Mouse (Mus musculus) gastrocnemius, postnatal 10 days (tissue): ENCODE measurements around the gene Gpd1l. TPM values are rescaled to one million over a fixed set of nuclear protein-coding genes. Genes with fewer than 3 reads are reported as not detected.
"Not testable (repeated sequence)": the region's sequence is repeated elsewhere in the genome, so short reads cannot be mapped to it uniquely, and the experiment has no call there.

ENCODE experiments used
- DNase-seq: peaks from one replicate; pipeline ENCODE4 v3.0.0; 2021; ENCODE audit warnings: mixed read lengths
- long read RNA-seq, 2 experiments: library from polyadenylated mRNA; stranded (forward); transcript quantifications; one replicate each; pipeline ENCODE4 v2.0.0; 2021
- total RNA-seq, 2 experiments: library from RNA; stranded (reverse); gene quantifications; 2 replicates each; pipeline ENCODE4 v1.2.3; 2021

Gene Gpd1l
- total RNA-seq: 10 to 100 TPM; 21.9 to 22.2 TPM
- long read RNA-seq, experiment 1, full-length matches to known transcripts: 18 of 45 reads
- long read RNA-seq, experiment 1, partial matches to known transcripts: 4 of 45 reads
- long read RNA-seq, experiment 1, other reads (novel, unspliced or antisense): 23 of 45 reads
- long read RNA-seq, experiment 2, full-length matches to known transcripts: 14 of 36 reads
- long read RNA-seq, experiment 2, partial matches to known transcripts: 4 of 36 reads
- long read RNA-seq, experiment 2, other reads (novel, unspliced or antisense): 18 of 36 reads

- DNase-seq: peak; percentile 95
These were observed at the start of gene Gpd1l for GRCm38 (mm10) chr9:114933723-114934171. Gene Gpd1l (minus strand): TSS chr9:114933987.

- DNase-seq: no peak
These were observed 49.0 kb upstream of the Gpd1l start, which contains the start of gene Rps27rt for GRCm38 (mm10) chr9:114982689-114983360. Gene Rps27rt (minus strand): TSS chr9:114982739.

DNA sequence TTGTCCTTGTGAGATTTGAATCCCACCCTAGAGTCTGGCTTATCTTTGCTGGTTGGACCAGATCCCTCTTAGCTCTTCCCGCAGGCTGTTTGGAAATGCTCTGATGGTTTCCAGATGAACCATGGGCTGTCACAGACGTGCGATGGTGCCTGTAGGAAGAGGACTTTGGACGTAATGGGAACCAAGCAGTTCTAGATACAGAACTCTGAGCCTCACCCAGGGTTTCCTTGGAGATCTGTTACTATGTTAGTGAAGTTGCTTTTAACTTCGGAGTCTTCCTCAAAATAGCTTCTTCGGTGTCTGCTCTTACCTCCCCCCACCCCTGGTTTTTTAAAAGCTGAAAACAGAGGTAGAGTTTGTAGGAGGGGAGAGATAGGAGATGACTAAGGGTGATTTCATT is 46.2 kb upstream of the Gpd1l start:
- no peak for DNase-seq

DNA sequence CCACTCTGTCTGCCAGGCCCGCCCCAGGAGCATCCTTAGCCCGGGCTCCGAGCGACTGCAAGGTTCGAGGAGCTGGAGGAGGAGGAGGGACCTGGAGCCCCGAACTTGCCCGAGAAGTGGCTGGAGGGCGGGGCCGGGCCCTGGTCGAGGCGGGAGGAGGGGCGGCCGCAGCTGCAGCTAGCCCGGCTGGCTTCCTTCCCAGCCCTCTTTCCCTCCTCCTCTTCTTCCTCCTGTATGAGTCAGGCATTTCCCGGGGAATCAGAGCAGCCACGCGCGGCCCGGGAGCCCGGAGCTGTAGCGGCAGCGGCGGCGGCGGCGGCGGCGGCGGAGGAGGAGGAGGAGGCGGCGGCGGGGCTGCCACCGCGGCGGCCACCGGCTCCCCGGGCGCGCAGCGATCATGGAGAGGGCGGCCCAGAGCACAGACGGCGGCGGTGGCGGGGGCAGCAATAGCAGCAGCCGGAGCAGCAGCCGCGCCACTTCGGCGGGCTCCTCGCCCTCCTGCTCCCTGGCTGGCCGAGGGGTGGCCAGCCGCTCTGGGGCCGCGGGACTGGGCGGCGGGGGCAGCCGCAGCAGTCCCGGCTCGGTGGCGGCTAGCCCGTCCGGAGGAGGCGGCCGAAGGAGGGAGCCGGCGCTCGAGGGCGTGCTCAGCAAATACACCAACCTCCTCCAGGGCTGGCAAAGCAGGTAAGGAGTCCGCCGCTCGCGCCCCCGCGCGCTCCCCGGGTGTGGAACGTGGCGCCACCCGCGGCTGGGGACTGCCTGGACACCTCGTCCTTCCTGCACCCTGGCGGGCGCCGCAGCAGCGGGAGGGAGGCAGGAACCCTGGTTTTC is 44.7 kb upstream of the Gpd1l start, which contains the start of gene Osbpl10:
Gene Osbpl10, plus strand, starts transcription at position 289 of the 831 bp plus-strand sequence.
- DNase-seq: peak; percentile 86

DNA sequence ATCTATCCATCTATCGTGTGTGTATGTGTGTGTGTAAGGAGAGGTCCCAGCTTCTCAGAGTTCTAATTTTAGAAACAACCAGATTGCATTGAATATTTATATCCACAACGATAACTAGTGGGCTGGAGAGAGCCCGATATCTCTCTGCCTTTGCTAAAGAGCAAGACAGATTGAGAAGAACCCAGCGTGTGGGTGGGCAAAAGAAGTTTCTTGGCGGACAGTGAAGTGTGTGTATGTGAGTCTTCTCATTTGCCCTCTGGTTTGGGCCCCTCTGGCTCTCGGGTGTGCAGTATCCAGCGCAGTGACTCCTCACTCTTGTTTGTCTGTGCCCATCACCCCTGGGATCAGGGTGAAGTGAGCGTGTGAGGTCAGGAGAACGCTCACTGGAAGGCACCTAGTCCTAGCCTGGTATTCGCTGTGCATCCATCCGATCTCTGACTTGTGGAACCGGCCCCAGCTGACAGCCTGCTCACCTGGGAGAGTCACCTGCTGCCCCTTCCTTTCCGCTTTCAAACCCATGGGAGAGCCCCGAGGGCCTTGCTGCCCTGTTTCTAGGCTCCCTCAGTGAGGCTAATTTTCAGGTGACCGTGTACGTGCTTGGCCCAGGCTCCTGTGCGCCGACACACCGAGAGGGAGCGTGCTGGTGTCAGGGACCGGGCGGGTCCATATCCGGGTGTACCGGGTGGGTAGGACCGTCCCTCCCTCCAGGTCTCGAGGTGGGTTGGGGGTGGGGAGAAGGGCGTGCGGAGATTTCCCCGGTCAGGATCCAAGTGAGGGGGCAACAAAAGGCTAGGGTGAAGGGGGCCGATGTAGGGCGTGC is 43.9 kb upstream of the Gpd1l start:
- no peak for DNase-seq

- not testable (repeated sequence) for DNase-seq
These were observed 32.5 kb upstream of the Gpd1l start for GRCm38 (mm10) chr9:114966286-114966685.

DNA sequence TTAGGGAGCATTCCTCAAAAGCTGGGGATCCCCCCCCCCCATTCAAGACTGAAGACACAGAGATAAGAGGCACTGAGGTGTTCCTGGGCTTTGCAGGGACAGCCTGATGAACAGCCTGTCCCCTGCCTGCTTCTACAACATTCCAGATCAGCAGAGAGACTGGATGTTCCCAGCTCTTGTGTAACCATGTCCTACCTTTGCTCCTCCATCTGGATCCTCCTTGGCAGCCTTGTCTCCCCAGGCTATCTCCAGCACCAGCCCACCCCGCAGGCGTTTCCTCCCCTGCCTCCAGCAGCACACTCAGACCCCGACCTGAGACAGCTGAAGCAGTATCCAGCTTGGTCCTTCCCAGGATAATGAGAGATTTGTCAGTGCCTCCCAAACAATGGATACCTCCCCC is 30.3 kb upstream of the Gpd1l start:
- DNase-seq: no peak

DNA sequence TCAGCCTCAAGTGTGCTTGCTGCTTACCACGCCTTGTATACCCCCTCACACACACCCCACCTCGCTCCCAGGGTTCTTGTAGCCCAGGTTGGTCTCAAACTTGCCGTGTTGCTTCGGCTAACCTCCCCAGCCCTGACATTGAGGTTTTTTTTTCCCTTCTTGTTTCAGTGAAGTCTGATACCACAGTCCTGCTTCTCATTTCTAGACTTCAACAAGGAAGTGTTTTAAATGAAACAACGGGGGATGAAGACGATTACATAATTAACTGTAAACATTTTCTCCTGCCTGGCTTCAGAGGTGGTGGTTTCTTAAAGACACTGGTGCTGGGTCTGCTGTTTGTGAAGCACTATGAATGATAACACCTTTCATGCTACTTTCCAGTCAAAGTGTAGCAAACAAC is 27.1 kb upstream of the Gpd1l start:
- no peak for DNase-seq

DNA sequence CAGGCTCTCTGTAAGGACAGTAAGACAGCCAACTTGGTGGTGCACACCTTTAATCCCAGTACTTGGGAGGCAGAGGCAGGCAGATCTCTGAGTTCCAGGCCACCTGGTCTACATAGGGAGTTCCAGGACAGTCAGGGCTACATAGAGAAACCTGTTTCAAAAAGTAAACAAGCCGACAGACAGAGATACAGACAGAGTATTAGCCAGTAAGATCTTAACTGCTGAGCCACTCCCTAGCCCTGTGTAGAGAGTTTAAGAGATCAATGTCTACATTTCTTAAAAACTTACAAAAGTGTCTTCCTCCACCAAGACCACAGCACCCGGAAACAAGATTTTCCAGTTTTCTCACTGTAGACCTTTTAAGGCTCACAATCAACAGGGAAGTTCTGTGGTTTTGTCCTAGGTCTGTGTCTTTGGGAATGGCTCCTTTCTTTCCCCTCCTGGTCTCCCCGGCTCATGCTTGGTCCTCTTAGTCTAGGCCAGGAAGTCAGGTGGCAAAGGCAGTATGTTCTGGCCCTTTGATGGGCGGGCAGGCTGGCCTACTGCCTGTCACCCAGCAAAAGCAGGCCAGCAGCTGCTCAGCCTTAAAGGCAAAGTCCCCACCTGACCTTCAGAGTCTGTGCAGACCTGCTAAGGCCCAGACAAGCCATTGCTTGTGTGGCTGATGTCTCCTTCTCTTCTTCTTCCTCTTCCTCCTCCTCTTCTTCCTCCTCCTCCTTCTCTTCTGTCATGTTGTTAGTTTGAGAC is 26.4 kb upstream of the Gpd1l start:
- peak; percentile 20 for DNase-seq

DNA sequence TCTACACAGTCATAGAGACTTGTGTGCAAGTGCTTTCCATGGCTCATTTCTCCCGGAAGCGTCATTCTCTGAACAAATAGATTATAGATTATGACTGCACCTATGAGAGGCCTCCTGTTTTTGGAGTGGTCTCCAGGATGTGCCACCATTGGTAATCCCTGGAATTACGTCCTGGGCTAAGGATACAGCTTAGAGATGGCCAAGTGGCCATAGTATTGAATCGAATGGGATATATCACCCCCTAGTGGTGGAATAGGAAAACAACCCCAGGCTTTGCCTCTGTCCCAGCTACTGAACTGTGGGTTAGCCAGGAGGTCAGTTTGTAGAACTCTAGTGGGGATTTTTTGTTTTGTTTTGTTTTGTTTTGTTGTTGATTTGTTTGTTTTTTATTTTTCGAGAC is 23.2 kb upstream of the Gpd1l start:
- DNase-seq: no peak

- no peak for DNase-seq
These were observed 21.6 kb upstream of the Gpd1l start for GRCm38 (mm10) chr9:114955340-114955739.

- no peak for DNase-seq
These were observed 19.1 kb upstream of the Gpd1l start for GRCm38 (mm10) chr9:114952866-114953265.

- DNase-seq: no peak
These were observed 14.6 kb upstream of the Gpd1l start for GRCm38 (mm10) chr9:114948395-114948794.

GRCm38 (mm10) chr9:114945576-114945975 is 11.8 kb upstream of the Gpd1l start:
- DNase-seq: no peak

GRCm38 (mm10) chr9:114944642-114945041 is 10.9 kb upstream of the Gpd1l start:
- no peak for DNase-seq

GRCm38 (mm10) chr9:114936687-114937086 is 2.9 kb upstream of the Gpd1l start:
- DNase-seq: no peak

GRCm38 (mm10) chr9:114935321-114935720 is 1.5 kb upstream of the Gpd1l start:
- DNase-seq: no peak

DNA sequence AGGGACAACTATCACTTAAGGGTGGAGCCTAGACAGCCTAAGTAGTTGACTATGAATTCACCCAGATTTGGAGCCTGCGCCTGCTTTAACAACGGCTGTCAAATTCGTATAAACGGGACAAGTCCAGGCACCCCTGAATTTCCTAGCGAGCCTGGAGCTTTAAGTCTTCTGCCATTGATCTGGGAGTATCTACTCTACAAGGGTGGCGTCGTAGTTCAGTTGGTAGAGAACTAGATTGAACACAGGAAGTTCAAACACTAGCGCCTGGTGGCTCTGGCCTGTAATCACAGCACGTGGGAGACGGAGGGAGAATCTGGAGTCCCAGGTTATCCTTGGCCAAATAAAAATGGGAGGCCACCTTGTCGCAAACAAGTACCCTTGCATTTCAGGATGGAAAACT is 444 bp upstream of the Gpd1l start:
- no peak for DNase-seq

GRCm38 (mm10) chr9:114933037-114933722 is 607 bp downstream of the Gpd1l start:
- no peak for DNase-seq

DNA sequence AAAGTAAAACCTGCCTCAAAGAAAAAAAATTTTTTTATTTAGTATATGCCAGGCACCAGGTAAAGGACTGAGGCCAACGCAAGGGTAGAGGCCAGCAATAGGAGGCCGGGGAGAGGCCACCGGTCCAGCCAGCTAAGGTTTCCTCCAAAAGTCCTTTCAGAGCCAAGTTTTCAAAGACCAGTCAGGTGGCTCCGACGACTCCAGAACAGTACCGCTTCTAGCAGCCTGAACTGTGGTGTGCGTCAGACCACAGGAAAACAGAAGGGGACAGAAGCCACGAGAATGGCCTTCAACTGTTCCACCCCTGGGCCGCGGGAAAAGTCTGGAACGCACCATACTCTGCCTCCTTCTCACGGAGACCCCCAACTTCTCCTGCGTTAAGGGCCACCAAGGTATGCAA is 1.2 kb downstream of the Gpd1l start:
- DNase-seq: no peak
